Mouse (Mus musculus): ENCODE results near the gene Pgrmc1.
A peak's percentile ranks its signal among the peaks of the same experiment; 100 is the strongest.
"Not testable (repeated sequence)": the region's sequence is repeated elsewhere in the genome, so short reads cannot be mapped to it uniquely, and the experiment has no call there.

Pgrmc1 gene

GRCm38 (mm10) chrX:36597707-36598389 lies at the start of gene Pgrmc1:
Gene Pgrmc1 (plus strand): TSS chrX:36598206.
- peak; percentile 37 for DNase-seq (ENCODE audit: low read depth)

GRCm38 (mm10) chrX:36548798-36549197 lies 49.2 kb upstream of the Pgrmc1 start:
- DNase-seq (ENCODE audit: low read depth) = no peak

GRCm38 (mm10) chrX:36550906-36551305 lies 47.1 kb upstream of the Pgrmc1 start:
- no peak for DNase-seq (ENCODE audit: low read depth)

GRCm38 (mm10) chrX:36551351-36551750 lies 46.7 kb upstream of the Pgrmc1 start:
- no peak for DNase-seq (ENCODE audit: low read depth)

- DNase-seq (ENCODE audit: low read depth) = peak; percentile 68
These were observed 45.9 kb upstream of the Pgrmc1 start for GRCm38 (mm10) chrX:36552055-36552587.

GRCm38 (mm10) chrX:36552715-36553114 lies 45.3 kb upstream of the Pgrmc1 start:
- no peak for DNase-seq (ENCODE audit: low read depth)

GRCm38 (mm10) chrX:36555196-36555595 lies 42.8 kb upstream of the Pgrmc1 start:
- DNase-seq (ENCODE audit: low read depth) = not testable (repeated sequence)

GRCm38 (mm10) chrX:36560170-36560569 lies 37.8 kb upstream of the Pgrmc1 start:
- DNase-seq (ENCODE audit: low read depth) = no peak

DNA sequence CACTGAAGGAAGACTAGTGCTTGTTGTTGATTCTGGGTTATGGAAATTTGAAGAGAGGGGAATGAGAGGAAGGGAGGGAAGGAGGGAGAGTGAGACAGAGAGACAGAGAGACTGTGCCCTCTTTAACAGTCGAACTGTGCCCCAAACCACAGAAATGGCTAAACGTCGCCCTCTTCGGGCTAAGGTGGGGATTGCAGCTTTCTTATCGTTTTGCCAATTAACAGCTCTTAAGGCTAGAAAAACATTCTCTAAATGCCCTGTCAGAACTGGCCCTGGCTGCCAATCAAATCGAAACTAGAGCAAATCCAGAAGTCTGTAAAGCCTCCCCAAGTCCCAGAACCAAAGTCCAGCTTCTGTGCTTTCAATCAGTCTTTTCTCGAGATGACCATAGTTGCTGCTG lies 36.4 kb upstream of the Pgrmc1 start:
- no peak for DNase-seq (ENCODE audit: low read depth)

DNA sequence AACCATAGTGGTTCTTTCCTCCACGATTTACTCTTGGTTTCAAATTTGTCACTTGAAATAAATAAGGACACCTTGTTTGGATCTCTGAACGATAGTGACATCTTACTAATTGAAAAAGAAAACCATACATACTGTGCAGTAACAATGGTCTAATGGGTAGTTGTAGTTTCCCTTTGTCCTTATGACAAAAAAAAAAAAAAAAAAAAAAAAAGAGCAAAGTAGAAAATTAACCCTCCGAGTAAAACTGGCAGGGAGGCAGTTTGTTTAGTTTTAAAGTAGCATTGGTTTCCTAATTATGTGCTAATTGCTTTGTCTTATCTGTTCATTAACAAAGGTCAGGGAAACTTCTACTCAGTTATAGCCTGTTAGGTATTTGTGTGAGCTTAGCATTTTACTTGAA lies 35.9 kb upstream of the Pgrmc1 start:
- DNase-seq (ENCODE audit: low read depth) = no peak

- DNase-seq (ENCODE audit: low read depth) = no peak
These were observed 11.2 kb upstream of the Pgrmc1 start for GRCm38 (mm10) chrX:36586629-36587303.

- no peak for DNase-seq (ENCODE audit: low read depth)
These were observed 10.4 kb upstream of the Pgrmc1 start for GRCm38 (mm10) chrX:36587304-36588209.

- no peak for DNase-seq (ENCODE audit: low read depth)
These were observed 7.7 kb upstream of the Pgrmc1 start for GRCm38 (mm10) chrX:36590266-36590665.

DNA sequence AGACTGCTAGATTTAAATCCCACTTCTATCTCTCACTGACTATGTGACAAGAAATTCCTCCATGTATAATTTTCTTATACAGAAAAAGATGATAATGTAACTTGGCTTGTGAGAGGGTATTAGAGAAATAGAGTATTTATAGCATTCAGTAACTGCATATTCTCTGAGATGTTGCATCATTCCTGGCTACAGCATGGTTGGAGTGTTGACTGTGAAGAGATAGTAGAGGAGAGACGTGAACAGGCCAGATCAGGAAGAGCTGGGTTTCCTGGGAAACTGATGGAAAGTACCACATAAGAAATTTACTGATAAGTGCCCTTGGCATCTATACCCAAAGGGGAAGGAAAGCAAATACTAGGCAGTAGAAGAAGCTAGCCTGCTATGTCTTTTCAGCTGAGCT lies 6.9 kb upstream of the Pgrmc1 start:
- DNase-seq (ENCODE audit: low read depth) = no peak

DNA sequence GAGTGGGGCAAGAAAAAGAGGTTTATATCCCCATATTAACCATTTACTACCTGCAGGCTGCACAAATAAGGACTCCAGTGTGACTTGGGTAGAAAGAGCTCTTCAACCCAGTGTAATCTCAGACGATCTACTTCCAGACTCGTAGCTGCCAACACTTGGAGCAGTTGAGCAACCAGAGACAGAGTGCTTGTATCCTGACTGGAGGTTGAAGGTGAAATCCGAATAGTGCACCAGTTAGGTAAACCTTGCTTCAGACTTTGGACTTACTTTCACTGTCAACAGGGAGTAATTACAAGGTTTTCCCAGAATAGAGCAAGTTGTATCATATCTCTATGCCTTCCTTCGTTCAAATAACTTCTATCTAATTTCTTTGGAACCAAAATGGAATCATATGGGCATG lies 6.5 kb upstream of the Pgrmc1 start:
- no peak for DNase-seq (ENCODE audit: low read depth)

- no peak for DNase-seq (ENCODE audit: low read depth)
These were observed 2.8 kb upstream of the Pgrmc1 start for GRCm38 (mm10) chrX:36595247-36595646.

GRCm38 (mm10) chrX:36596483-36597120 lies 1.4 kb upstream of the Pgrmc1 start:
- not testable (repeated sequence) for DNase-seq (ENCODE audit: low read depth)

DNA sequence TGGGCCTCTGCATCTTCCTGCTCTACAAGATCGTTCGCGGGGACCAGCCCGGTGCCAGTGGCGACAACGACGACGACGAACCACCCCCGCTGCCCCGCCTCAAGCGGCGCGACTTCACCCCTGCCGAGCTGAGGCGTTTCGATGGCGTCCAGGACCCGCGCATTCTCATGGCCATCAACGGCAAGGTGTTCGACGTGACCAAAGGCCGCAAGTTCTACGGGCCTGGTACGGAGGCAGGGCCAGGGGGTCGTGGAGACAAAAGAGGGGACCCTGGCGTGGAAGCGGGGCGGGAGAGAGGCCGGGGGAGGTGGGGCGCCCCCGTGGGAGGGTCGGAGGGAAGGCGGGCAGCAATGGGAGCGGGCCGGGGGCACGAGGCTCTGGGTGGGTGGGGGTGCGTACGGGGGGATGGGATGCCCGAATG lies 394 bp downstream of the Pgrmc1 start:
- DNase-seq (ENCODE audit: low read depth) = no peak

GRCm38 (mm10) chrX:36598861-36599344 lies 897 bp downstream of the Pgrmc1 start:
- no peak for DNase-seq (ENCODE audit: low read depth)

DNA sequence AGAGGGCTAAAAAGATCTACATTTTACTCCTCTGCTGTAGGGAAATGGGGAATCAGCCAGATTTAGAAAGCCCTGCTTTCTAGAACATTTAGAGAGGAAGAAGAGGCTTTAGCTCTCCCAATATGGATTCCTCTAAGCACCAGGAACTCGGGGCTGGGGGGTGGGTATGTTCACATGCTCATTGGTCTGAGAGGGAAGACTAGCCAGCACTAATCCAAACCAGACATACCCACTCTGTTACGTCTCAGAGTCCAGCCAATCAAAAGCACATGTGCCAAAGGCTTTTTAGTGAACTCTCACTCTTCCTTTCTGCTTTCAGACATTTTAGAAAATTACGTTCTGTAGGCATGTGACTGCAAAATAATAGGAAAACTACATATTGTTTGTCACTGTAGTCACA lies 1.6 kb downstream of the Pgrmc1 start:
- no peak for DNase-seq (ENCODE audit: low read depth)

GRCm38 (mm10) chrX:36600066-36600465 lies 2.1 kb downstream of the Pgrmc1 start:
- no peak for DNase-seq (ENCODE audit: low read depth)

DNA sequence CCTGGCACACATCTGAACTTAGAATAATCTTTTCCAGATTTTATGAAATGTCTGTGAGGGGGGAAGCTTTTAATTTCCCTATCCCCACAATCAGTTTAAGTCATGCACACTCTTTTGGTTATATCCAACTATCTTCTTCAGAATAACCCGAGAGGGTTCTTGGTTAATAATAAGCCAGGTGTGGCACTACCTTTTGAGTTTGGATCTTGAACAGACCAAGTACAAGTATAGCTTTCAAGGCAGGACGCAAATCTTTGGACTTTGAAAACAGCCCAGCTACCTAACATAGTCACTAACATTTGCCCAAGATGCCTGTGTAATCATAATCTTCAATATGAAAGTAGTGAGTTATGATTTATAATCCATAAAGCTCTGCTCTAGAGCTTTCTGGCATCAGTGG lies 4.9 kb downstream of the Pgrmc1 start:
- no peak for DNase-seq (ENCODE audit: low read depth)
